Mouse (Mus musculus): ENCODE measurements at regions not wholly inside any gene's neighbourhood (a gene's known extent, or its start where the extent isn't known, plus 50 kb on each side); places are given as distances from the start of the nearest gene placed in this dataset.

DNA sequence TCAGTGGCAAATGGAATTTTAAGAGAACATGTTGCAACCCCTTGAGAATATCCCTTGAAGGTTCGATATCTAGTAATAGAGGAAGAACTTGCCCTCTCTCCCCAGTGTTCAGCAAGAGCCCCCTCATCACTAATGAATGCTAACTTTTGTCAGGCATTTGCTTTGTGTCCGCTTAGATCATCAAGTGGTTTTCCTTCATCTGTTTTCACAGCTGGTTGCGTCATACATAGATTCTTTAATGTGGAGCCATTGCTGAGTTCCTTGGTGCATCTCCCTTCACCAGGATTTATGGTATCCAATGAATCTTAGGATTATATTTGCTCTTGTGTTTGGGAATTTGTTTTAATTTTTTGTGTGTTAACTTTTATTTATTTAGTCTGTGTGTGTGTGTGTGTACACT is 124.2 kb upstream of the Twist2 start:
- DNase-seq (ENCODE audit: low spot score in 2 of 2) = no peak

DNA sequence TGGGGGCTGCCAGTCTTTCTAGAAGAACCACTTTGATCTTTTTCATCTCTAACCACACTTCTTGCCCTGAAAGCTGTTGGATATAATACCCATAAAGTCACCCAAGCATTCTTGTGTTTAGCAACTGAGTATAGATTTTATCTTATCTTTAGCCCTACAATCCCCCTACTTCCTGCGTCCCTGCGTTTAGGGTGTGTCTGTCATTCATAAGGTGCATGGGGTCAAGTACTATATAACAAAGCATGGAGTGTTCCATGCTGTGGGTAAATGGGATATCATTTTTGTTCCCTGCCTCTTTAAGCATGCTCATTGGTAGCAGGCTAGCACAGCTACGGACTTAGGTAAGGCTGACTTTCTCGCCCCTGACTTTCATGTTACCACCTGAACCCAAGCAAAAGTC is 122.5 kb upstream of the Twist2 start:
- no peak for DNase-seq (ENCODE audit: low spot score in 2 of 2)

- no peak for DNase-seq (ENCODE audit: low spot score in 2 of 2)
Observed at GRCm38 (mm10) chr1:91685031-91685430, 116.2 kb upstream of the Twist2 start.

DNA sequence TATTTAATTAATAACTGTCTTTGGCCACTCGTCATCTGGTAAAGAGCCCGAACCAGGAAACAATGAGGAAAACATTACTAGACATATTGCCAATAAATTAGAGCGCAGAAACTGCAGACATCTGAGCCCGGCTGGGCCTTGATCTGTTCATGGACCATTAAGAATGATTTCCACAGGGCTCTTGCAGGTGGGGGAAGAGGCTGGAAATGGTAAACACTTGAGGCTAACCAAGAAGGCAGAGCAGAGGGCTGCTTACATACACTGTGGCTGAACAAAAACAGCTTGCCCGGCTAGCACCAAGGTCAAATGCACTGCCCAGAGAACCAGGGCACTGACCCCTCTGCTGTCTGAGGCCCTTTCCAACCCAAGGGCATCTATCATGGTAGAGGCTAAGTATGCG is 115.5 kb upstream of the Twist2 start:
- no peak for DNase-seq (ENCODE audit: low spot score in 2 of 2)

- DNase-seq (ENCODE audit: low spot score in 2 of 2) = no peak
Observed at GRCm38 (mm10) chr1:91691601-91692000, 109.7 kb upstream of the Twist2 start.

DNA sequence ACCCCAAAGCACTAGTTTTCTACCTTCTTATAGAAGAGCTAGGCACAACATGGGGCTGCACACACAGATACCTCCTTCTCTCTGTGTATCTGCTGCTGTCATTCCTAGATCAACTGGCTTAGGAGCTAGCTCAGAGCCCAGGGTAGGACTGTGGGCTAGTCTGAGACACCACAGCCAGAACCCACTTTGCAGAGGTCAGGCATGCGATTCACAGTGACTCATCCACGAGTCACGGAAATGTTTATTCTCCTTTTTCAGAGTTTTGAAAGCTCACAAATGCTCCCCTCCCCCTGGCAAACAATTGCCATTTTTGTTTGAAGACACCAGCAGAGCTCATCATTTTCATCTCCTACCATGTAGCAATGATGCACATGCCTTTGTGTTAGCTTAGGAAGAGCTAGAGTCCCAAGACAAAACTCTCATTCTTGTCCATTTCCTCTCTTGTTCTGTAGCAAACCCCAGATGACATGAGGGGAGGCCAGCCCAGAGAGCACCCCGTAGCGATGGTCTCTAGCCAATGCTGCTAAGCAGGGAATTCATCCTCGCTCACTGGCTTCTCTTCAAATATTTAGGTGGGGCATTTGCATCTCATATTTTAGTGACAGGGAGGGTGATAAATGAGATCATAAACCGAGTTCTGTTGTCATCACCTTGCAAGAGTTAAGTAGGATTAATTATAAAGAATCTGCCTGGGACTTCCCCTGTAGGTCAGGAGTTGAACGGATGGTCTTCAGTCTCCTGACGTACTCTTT is 108.4 kb upstream of the Twist2 start:
- DNase-seq (ENCODE audit: low spot score in 2 of 2) = no peak

GRCm38 (mm10) chr1:91697053-91697452 is 104.2 kb upstream of the Twist2 start:
- DNase-seq (ENCODE audit: low spot score in 2 of 2) = no peak

DNA sequence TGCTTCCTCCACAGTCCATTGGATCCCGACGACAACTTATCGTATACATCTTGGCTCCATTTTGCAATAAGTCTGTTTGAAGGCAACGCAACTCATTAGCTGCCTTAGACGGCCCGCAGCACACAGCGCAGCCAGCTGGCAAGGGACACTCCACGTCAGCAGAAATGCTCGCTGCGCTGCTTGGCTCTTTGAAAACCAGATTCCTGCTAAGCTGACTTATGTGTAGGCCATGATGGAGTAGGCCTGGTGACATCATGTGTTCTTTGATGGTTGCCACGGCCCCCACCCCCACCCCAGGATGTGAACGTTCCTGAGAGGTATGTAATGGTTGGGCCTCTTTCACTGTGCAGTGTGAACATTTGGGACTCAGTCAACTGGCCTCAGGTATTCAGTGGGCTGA is 99.8 kb upstream of the Twist2 start:
- DNase-seq (ENCODE audit: low spot score in 2 of 2) = no peak

DNA sequence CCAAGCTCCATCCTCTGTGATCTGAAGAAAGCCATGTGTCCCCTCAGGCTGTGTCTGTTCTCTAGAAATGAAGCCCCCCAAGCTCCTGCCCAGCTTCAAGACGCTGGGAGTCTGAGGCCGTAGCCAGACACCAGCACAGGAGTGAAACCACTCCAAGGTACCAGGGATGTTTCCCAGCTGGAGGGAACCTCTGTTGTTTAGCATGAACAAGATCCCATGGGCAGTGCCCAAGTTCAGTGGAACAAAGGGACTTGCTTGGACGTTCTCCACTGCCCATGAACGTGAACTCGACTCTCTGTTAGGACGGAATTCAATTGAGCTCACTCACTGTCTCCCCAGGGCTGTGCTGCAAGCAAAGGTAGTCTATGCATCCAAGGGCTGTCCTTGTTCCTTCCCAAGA is 99.2 kb upstream of the Twist2 start:
- no peak for DNase-seq (ENCODE audit: low spot score in 2 of 2)

DNA sequence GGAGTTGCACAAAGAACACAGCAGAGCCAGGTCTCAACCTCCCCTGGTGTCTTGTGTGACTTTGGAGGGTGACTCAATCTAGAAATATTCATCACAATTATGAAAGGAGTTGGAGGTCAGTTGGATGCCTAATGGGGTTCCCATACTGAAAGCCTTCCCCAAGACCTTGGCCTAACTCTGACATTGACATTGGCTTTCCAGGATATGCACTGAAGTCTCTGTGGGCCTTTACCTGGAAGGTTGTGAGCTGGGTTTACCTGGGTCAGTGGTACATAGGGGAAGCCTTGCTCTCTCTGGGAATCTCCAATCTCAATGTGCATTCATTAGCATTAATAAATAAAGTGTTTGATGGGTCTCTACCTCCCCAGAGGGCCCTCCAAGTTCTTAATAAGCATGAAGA is 98.5 kb upstream of the Twist2 start:
- DNase-seq (ENCODE audit: low spot score in 2 of 2) = no peak

GRCm38 (mm10) chr1:91705451-91705850 is 95.8 kb upstream of the Twist2 start:
- DNase-seq (ENCODE audit: low spot score in 2 of 2) = peak; percentile 43 to 52

DNA sequence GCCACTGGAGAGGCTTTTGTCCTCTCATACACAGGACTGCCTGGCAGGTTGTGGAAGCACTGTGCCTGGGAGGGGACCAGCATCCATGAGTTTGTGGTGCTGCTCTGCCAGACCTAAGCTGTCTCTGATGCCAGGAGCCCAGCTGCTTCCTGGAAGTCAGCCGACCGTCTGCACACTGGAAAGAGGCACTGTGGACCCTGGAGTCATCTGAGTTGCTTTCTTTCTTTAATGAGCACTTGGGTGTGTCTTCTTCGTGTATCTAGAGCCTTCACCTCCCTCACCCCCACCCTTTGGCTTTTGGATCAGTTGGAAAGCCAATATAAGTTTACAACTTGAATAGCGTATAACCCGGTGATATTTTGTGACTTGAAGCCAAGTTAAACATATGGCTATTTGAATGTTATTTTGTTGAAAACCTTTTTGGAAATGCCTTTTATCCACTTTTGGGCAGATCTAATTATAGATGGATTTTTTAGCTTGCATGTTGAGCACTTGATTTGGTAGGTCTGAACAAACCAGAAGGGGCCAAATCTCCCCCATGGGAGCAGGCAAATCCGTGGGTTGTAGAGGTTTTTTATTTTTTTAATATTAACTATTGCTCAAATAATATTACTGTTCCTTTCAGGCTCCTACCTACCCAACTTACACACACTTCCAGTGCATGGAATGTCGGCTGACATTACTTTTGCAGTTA is 92.6 kb upstream of the Twist2 start:
- DNase-seq (ENCODE audit: low spot score in 2 of 2) = no peak

DNA sequence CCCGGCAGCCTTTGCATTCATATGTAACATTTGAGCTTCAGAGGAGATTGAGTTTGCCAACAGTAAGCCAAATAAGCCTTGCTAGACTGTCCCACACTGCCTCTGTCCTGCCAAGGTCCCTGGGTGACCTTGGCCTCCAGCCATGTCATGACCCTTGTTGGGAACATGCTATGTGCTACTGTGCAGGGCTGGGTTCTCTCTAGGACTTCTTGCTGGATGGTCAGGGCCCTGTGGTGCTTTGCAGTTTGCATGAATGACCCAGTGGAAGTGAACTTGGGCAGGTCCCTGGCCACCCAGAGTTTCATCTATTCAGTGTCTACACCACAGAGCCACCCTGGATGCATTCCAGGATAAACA is 92.0 kb upstream of the Twist2 start:
- no peak for DNase-seq (ENCODE audit: low spot score in 2 of 2)

DNA sequence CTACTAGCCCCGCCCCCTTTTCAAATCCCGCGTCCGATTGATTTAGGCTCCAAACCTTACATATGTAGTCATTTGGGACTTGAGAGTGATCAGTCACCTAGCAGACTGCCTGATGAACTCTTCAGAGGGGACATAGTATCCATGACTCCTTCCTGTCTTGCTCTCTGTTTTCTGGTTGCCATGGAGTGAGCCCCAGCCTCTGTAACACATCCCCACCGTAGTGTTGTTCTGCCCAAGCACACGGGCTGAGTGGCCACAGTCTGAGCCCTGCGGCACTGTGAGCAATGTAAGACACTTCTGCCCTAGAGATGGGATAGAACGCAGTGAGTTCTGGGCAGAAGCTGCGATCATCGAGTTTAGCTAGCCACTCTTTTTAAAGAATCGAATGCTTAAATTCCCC is 88.1 kb upstream of the Twist2 start:
- DNase-seq (ENCODE audit: low spot score in 2 of 2) = no peak

GRCm38 (mm10) chr1:91714266-91714665 is 87.0 kb upstream of the Twist2 start:
- DNase-seq (ENCODE audit: low spot score in 2 of 2) = no peak

GRCm38 (mm10) chr1:91715341-91715740 is 85.9 kb upstream of the Twist2 start:
- no peak for DNase-seq (ENCODE audit: low spot score in 2 of 2)

GRCm38 (mm10) chr1:91715791-91716190 is 85.5 kb upstream of the Twist2 start:
- DNase-seq (ENCODE audit: low spot score in 2 of 2) = no peak

DNA sequence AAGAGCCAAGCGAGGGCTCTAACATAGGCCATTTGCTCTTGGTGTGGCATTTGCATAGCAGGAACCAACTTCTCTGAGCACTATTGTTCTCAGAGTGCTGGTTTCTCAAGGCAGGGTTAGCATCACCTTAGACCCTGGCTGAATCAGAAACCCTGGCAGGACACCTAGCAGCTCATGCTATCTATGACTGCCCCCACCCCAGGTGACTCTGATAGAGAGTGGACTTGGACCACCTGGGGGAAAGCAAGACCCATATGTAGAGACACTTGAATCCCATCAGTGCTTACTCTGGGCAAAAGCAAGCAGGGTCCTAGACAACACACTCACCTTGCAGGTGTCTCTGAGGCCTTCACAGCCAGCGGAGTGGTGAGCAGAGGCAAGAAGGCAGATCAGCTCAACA is 84.4 kb upstream of the Twist2 start:
- no peak for DNase-seq (ENCODE audit: low spot score in 2 of 2)

- no peak for DNase-seq (ENCODE audit: low spot score in 2 of 2)
Observed at GRCm38 (mm10) chr1:91717961-91718360, 83.3 kb upstream of the Twist2 start.

DNA sequence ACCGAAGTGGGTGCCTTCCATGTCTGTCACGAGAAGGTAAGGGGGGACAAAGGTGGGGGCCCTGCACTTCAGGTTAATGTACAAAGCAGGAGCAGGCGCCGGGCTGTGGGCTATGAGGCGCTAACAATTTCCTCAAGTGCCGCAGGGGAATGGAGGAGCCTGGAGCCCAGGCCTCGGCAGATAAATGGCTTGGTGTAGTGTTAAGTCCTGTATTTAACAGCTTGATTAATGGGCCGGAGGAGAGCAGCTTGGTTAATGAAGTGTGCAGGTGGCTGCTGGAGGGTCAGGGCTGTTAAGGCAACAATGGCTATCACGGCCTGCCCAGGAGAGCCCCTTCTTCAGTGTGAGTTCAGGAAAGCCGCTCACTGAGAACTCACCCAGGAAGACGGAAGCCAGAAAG is 72.0 kb upstream of the Twist2 start:
- DNase-seq (ENCODE audit: low spot score in 2 of 2) = no peak

DNA sequence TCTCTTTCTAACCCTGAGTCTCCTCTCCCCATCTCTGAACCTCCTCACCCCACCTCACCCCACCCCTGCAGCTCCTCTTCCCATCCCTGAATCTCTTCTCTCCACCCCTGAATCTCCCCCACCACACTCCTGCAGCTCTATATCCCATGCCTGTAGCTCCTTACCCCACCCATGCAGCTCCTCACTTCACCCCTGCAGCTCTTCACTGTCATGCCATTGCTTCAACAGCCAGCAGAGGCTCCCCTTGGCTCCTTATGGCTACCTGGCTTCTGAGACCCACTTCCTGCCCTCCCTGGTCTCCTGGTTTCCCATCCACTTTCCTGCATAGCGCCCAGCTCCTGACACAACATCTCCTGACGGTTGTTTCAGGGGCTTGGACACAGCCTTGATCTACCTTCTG is 71.0 kb upstream of the Twist2 start:
- no peak for DNase-seq (ENCODE audit: low spot score in 2 of 2)

- no peak for DNase-seq (ENCODE audit: low spot score in 2 of 2)
Observed at GRCm38 (mm10) chr1:91731703-91732102, 69.6 kb upstream of the Twist2 start.

DNA sequence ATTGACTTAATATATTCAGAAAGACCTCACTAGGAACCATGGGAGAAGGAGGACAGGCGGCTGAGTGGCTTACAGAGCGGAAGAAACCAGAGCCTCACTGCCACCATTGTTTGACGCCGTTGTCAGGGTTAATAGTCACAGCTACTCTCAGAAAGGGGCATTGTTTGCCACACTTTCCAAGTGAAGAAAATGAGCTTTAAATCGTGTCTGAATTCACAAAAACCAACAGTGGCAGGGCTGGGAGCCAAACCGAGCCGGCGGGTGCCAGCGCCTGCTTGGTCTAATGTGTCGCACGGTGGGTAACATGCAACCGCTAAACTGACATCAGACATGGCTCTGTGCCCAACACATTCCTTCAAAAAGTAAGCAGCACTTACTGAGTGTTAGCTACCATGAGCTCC is 68.8 kb upstream of the Twist2 start:
- no peak for DNase-seq (ENCODE audit: low spot score in 2 of 2)

DNA sequence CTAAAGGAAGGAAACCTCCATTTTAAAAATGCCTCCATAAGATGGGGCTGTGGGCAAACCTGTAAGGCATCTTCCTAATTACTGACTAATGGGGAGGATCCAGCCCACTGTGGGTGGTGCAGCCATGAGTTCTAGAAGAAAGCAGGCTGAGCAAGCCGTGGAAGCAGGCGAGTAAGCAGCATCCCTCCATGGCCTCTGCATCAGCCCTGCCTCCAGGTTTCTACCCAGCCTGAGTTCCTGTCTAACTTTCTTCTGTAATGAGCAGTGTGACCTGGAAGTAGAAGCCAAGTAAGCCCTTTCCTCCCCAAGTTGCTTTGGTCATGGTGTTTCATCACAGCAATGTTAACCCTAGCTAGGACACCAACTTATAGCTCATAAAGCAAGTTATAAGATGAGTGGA is 66.5 kb upstream of the Twist2 start:
- no peak for DNase-seq (ENCODE audit: low spot score in 2 of 2)

All from right cerebral cortex, postnatal 36 days (tissue).